Mouse (Mus musculus) spleen, postnatal 36 days (tissue): ENCODE results near the gene 4921517D22Rik.

Source experiments
- DNase-seq, 2 experiments: peaks; one replicate each; pipeline ENCODE4 v3.0.0; 2022; ENCODE audit warnings: low spot score in 2 of 2, mixed read lengths in 1 of 2

The 4921517D22Rik gene

GRCm38 (mm10) chr13:59691478-59691877, 2.4 kb downstream of the 4921517D22Rik start:
- no peak for DNase-seq

- DNase-seq, result no peak
Observed at GRCm38 (mm10) chr13:59690576-59690975, 3.3 kb downstream of the 4921517D22Rik start.

GRCm38 (mm10) chr13:59689843-59690242, 4.1 kb downstream of the 4921517D22Rik start:
- no peak for DNase-seq

GRCm38 (mm10) chr13:59689313-59689712, 4.6 kb downstream of the 4921517D22Rik start:
- no peak for DNase-seq

GRCm38 (mm10) chr13:59688338-59688770, 5.6 kb downstream of the 4921517D22Rik start:
- no peak for DNase-seq

- DNase-seq, result no peak
Observed at GRCm38 (mm10) chr13:59685236-59685635, 8.7 kb downstream of the 4921517D22Rik start.

- DNase-seq, result no peak
Observed at GRCm38 (mm10) chr13:59682629-59683028, 11.3 kb downstream of the 4921517D22Rik start.

GRCm38 (mm10) chr13:59679908-59680307, 14.0 kb downstream of the 4921517D22Rik start:
- no peak for DNase-seq

- DNase-seq, result no peak
Observed at GRCm38 (mm10) chr13:59679306-59679705, 14.6 kb downstream of the 4921517D22Rik start.

- DNase-seq, result no peak
Observed at GRCm38 (mm10) chr13:59676316-59677229, 17.3 kb downstream of the 4921517D22Rik start.

- peak; percentile 66 to 70 for DNase-seq
Observed at GRCm38 (mm10) chr13:59675151-59676011, 18.5 kb downstream of the 4921517D22Rik start, which contains the start of gene Golm1. Gene Golm1, minus strand, starts transcription at chr13:59675811.

GRCm38 (mm10) chr13:59674761-59675150, 19.2 kb downstream of the 4921517D22Rik start:
- DNase-seq, result no peak

GRCm38 (mm10) chr13:59674215-59674614, 19.7 kb downstream of the 4921517D22Rik start:
- no peak for DNase-seq

GRCm38 (mm10) chr13:59673597-59673996, 20.3 kb downstream of the 4921517D22Rik start:
- no peak for DNase-seq

- peak; percentile 24 to 40 for DNase-seq
Observed at GRCm38 (mm10) chr13:59672248-59672647, 21.7 kb downstream of the 4921517D22Rik start.

GRCm38 (mm10) chr13:59671521-59671920, 22.4 kb downstream of the 4921517D22Rik start:
- no peak for DNase-seq

- DNase-seq, result no peak
Observed at GRCm38 (mm10) chr13:59669946-59670345, 24.0 kb downstream of the 4921517D22Rik start.

GRCm38 (mm10) chr13:59668501-59669093, 25.3 kb downstream of the 4921517D22Rik start:
- peak; percentile 80 to 81 for DNase-seq

- DNase-seq, result no peak
Observed at GRCm38 (mm10) chr13:59667763-59668162, 26.1 kb downstream of the 4921517D22Rik start.

- DNase-seq, result no peak
Observed at GRCm38 (mm10) chr13:59663939-59664712, 29.8 kb downstream of the 4921517D22Rik start.

- no peak for DNase-seq
Observed at GRCm38 (mm10) chr13:59661966-59662365, 31.9 kb downstream of the 4921517D22Rik start.
